Mouse (Mus musculus) embryonic fibroblast, embryonic 13.5 days (primary cell): ENCODE data around the gene Eif2b5. TPM values are rescaled to one million over a fixed set of nuclear protein-coding genes. Genes with fewer than 3 reads are reported as not detected.

ENCODE experiments used
- H3K27ac ChIP-seq: 2 replicates; pipeline ENCODE4 v1.5.1; 2012; ENCODE audit warnings: low read length, control low read depth, inconsistent platforms; ENCODE audit not compliant: insufficient read depth
- H3K4me1 ChIP-seq: 2 replicates; pipeline ENCODE4 v1.6.1; 2011; ENCODE audit warnings: low read length; ENCODE audit not compliant: control insufficient read depth, insufficient read depth
- H3K4me3 ChIP-seq: 2 replicates; pipeline ENCODE4 v1.5.1; 2011; ENCODE audit warnings: mild to moderate bottlenecking, control low read depth, low read length; ENCODE audit not compliant: insufficient read depth
- CTCF ChIP-seq: IDR thresholded peaks from 2 replicates; pipeline ENCODE4 v1.5.1; 2011; ENCODE audit warnings: mild to moderate bottlenecking, control low read depth, low read length, moderate library complexity, borderline replicate concordance; ENCODE audit not compliant: insufficient read depth
- POLR2A ChIP-seq: IDR thresholded peaks from 2 replicates; pipeline ENCODE4 v1.6.1; 2011; ENCODE audit warnings: low read depth, mild to moderate bottlenecking, control low read depth, low read length, moderate library complexity
- polyA plus RNA-seq: library from polyadenylated mRNA; stranded (reverse); fragments of >200 nt; gene quantifications from 2 replicates; pipeline ENCODE4 v1.2.4, GENCODE M21; 2011; ENCODE audit warnings: low read depth; ENCODE audit not compliant: missing spikeins, insufficient read length

Eif2b5 gene
- polyA plus RNA-seq, 1 experiment = 53.8 TPM

- peaks cover 4% of the 10 kb centered on the region; the same call in 1 of the 2 replicates for H3K4me1 ChIP-seq
- no peak overlapping the region for H3K27ac ChIP-seq
- H3K4me3 ChIP-seq = no peak overlapping the region
- TF ChIP-seq POLR2A (no peak), CTCF (no peak)
Observed at GRCm38 (mm10) chr16:20534617-20535295, 36.1 kb downstream of the Eif2b5 start.

DNA sequence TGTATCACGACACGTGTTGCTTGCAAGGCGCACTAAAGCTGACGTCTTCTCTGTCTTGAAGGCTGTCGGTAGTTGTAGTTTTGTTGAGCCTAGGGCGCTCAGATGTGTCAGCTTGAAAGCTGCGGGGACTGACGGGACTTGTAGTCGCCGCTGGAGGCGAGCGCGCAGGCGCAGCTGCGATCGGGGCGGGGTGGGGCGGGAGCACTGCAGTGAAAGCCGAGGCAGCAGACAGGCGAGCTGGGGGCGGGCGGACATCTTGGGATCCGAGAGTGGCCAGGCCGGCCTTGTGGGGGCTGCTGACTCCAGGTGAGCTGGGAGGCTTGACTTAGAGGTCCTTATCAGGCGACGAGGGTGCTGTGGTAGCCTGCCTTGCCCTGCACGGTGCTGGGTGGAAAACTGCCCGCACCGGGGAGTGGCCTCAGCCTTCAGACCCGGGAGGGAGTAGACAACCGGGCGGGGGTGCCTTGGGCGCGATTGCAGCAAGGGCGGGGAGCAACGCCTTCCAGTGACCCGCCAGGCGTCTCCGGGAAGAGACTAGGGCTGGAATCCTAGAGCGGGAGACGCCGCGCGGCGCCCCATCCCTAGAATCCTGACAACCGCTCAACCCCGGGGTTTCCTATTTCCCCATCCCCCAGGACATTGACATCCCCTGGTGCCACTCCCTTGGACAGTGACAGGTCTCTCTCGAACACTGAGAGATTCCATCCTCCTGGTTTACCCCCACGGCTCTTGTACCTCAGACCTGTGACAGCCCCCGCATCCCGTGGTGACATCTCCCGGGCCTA, 36.9 kb downstream of the Eif2b5 start, which contains the start of gene Ap2m1:
Gene Ap2m1, plus strand, starts transcription at position 183 of the 785 bp plus-strand sequence.
- peak within 1 kb of the TSS; percentile 70 for H3K27ac ChIP-seq
- TF ChIP-seq CTCF (no peak), POLR2A (peak; percentile 82)
- H3K4me3 ChIP-seq = peak within 1 kb of the TSS; percentile 87
- H3K4me1 ChIP-seq = peaks cover 4% of the 10 kb centered on the region; the same call in 1 of the 2 replicates

DNA sequence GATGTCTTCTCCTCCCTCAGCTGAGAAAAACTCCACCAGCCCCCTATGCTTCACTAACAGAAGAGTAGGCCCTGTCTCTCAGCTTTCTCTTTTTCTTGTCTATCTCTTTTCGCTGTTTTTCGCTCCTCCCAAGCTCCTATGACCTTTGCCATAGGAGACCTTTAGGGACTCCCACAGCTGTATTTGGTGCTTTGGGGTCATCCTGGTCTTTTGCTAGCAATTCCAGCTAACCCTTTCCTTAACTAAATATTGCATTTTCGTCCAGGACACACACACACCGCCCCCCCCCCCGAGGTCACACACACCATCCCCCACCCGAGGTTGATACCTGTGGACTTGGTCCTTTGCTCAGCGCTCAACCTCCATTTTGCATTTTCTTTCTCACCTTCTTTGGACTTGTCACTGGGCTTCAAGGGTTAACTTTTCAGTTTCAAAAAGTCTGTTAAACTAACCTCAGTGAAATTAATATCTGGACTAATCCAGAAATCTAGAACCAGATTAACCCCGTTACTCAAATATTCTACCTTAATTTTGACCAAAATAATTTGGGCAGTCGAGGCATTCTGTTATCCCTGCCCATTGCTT, 37.6 kb downstream of the Eif2b5 start:
- Histone ChIP-seq H3K4me1 (peaks cover 4% of the 10 kb centered on the region; the same call in 1 of the 2 replicates), H3K4me3 (peak overlapping the region; percentile 87), H3K27ac (peak overlapping the region; percentile 70)
- TF ChIP-seq CTCF = no peak
- no peak for TF ChIP-seq POLR2A

DNA sequence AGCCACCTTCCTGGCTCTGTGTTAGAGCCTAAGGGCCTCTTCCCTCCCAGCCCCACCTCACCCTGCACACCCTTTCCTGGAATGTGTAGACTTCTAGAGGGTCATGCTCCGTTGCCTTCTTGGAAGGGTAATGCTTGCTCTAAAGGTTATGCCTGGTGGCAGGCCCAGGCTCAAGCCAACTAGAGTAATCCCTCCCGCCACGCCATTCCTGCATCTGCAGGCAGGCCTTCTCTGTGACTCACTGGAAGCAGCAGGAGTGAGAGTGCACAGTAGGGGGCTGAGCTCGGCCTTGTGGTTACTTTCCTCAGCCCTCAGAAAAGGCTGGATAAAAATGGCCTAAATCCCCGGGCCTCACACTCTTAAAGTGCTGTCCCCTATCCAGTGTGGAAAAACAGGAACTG, 38.5 kb downstream of the Eif2b5 start:
- TF ChIP-seq POLR2A (peak; percentile 46; the same call in 1 of the 2 replicates), CTCF (no peak)
- Histone ChIP-seq H3K4me1 (peaks cover 4% of the 10 kb centered on the region; the same call in 1 of the 2 replicates), H3K4me3 (peak overlapping the region; percentile 87), H3K27ac (peak overlapping the region; percentile 59)

DNA sequence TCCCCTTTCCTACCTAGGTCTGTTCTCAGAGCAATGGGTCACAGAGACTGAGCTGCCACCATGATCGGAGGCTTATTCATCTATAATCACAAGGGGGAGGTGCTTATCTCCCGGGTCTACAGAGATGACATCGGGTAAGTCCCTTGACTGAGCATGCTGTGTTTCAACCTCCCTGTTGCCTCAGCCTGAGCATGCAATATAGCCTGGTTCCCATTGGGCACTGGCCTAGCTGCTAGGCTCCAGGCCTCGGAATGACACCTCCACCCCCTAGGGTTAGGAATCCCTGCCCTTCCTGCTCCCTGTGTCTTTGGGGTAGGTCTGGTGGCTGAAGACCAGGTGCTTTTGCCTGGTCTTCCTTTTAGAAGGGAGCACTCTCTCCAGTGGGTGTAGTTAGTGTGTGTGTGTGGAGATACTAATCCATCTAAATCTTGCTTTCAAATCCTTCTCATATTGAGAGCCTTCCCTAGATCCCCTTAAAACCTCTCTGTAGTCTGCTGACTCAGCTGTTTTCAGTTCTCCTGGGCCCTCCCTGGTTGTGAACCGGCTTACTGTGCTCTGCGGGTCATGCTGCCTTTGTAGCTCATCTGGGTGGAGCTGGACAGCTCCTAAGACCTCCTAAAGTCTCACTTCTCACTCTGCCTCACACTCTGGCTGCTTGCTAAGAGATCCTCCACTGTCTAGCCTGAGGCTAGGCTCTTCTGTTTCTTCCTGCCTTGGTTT, 39.1 kb downstream of the Eif2b5 start:
- Histone ChIP-seq H3K4me1 (peaks cover 4% of the 10 kb centered on the region; the same call in 1 of the 2 replicates), H3K27ac (peak overlapping the region; percentile 59), H3K4me3 (peak overlapping the region; percentile 87)
- TF ChIP-seq POLR2A (no peak), CTCF (no peak)

- no peak overlapping the region for H3K27ac ChIP-seq
- no peak for TF ChIP-seq POLR2A
- TF ChIP-seq CTCF = no peak
- H3K4me1 ChIP-seq = peaks cover 4% of the 10 kb centered on the region; the same call in 1 of the 2 replicates
- no peak overlapping the region for H3K4me3 ChIP-seq
Observed at GRCm38 (mm10) chr16:20539649-20540048, 41.0 kb downstream of the Eif2b5 start.

- no peak overlapping the region for H3K27ac ChIP-seq
- no peak for TF ChIP-seq POLR2A
- no peak for TF ChIP-seq CTCF
- H3K4me3 ChIP-seq = no peak overlapping the region
- peaks cover 4% of the 10 kb centered on the region; the same call in 1 of the 2 replicates for H3K4me1 ChIP-seq
Observed at GRCm38 (mm10) chr16:20540438-20540837, 41.8 kb downstream of the Eif2b5 start.

GRCm38 (mm10) chr16:20545696-20546095, 47.1 kb downstream of the Eif2b5 start:
- H3K4me1 ChIP-seq = no peaks in the 10 kb centered on the region
- TF ChIP-seq CTCF (no peak), POLR2A (no peak)
- no peak overlapping the region for H3K4me3 ChIP-seq
- H3K27ac ChIP-seq = no peak overlapping the region

DNA sequence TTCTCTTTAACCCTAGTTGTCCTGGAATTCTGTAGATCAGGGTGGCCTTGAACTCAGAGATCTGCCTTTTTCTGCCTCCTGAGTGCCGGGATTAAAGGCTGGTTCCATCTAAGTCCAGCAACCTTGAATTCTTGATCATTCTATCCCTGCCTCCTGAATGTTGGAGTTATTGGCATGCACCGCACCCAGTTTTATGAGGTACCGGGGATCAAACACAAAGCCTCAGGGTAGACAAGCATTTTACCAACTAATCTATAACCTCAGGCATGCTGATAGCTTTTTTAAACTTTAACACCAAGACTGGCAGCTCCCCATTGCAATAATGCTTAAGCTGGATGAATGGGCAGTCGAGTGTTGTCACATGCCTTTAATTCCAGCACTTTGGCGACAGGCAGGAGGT, 48.8 kb downstream of the Eif2b5 start:
- no peak for TF ChIP-seq CTCF
- no peak for TF ChIP-seq POLR2A
- H3K4me1 ChIP-seq = no peaks in the 10 kb centered on the region
- H3K27ac ChIP-seq = peak overlapping the region; percentile 63
- H3K4me3 ChIP-seq = peak overlapping the region; percentile 68; the same call in 1 of the 2 replicates
